Mouse (Mus musculus) neural tube, embryonic 11.5 days (tissue): ENCODE results near the gene Apbb1. TPM values are rescaled to one million over a fixed set of nuclear protein-coding genes. Genes with fewer than 3 reads are reported as not detected.

Experiments used
- ATAC-seq: fragments of 200-750 bp; cut with Nextera tagmentation; 2 replicates; pipeline ENCODE4 v1.8.0; 2017; ENCODE audit warnings: moderate number of reproducible peaks, mild to moderate bottlenecking, moderate TSS enrichment, moderate library complexity; ENCODE audit not compliant: insufficient read depth, low FRiP score, low TSS enrichment
- DNase-seq: peaks from one replicate; pipeline ENCODE4 v3.0.0-alpha.2; 2015; ENCODE audit warnings: low spot score
- H3K27ac ChIP-seq: fragments of 300-500 bp; sonication (generic); 2 replicates; pipeline ENCODE4 v1.5.1; 2014; ENCODE audit warnings: low read depth, mild to moderate bottlenecking, low read length
- H3K27me3 ChIP-seq: fragments of 300-500 bp; sonication (generic); 2 replicates; pipeline ENCODE4 v1.6.1; 2014; ENCODE audit warnings: mild to moderate bottlenecking, low read length, mixed read lengths; ENCODE audit not compliant: control insufficient read depth, insufficient read depth
- H3K36me3 ChIP-seq: fragments of 300-500 bp; sonication (generic); 2 replicates; pipeline ENCODE4 v1.6.1; 2014; ENCODE audit warnings: mild to moderate bottlenecking, low read length, moderate library complexity, mixed read lengths; ENCODE audit not compliant: control insufficient read depth, insufficient read depth
- H3K4me1 ChIP-seq: fragments of 300-500 bp; sonication (generic); 2 replicates; pipeline ENCODE4 v1.6.1; 2014; ENCODE audit warnings: low read length, mixed read lengths; ENCODE audit not compliant: control insufficient read depth, insufficient read depth
- H3K4me2 ChIP-seq: fragments of 300-500 bp; sonication (generic); 2 replicates; pipeline ENCODE4 v1.6.1; 2014; ENCODE audit warnings: low read depth, mild to moderate bottlenecking, moderate library complexity
- H3K4me3 ChIP-seq: fragments of 300-500 bp; sonication (generic); 2 replicates; pipeline ENCODE4 v1.5.1; 2014; ENCODE audit warnings: low read depth, low read length
- H3K9ac ChIP-seq: fragments of 300-500 bp; sonication (generic); 2 replicates; pipeline ENCODE4 v1.6.1; 2014; ENCODE audit warnings: mild to moderate bottlenecking, low read length
- H3K9me3 ChIP-seq: fragments of 300-500 bp; sonication (generic); 2 replicates; pipeline ENCODE4 v1.6.1; 2016; ENCODE audit warnings: low read length; ENCODE audit not compliant: control insufficient read depth
- WGBS: fragments of 180-500 bp; shearing (Covaris S2); extraction: QIAGEN DNeasy Blood & Tissue Kit; methylation state at CpG from one replicate; pipeline ENCODE4 v1.1.7; 2014; 5-methylcytosine and 5-hydroxymethylcytosine counted together
- polyA plus RNA-seq: library from polyadenylated mRNA; unstranded; fragments of >200 nt; fragmentation: Nextera tagmentation; extraction: Ambion mirVana; gene quantifications from 2 replicates; pipeline ENCODE4 v1.2.1, GENCODE M21; 2014

Gene Apbb1
- polyA plus RNA-seq, 1 experiment from 2014 or later, result 128 TPM

DNA sequence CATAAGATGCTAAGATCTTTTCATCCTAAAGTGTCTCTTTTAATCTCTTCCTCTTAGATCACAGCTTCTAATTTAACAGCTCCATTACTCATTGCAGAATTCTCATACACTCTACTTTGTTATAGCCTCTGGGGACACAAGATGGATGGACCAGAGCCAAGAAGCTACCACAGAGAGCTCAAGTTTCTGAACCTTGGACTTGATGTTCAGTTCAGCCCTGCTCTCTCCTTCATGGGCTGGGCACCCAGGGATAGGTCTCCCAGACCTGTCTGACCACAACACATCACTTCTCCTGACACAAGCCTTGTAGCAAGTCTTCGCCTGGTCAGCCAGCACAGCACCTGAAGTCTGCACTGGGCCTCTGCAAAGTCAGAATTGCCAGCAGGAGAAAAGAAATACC is 32.9 kb upstream of the Apbb1 start:
- Histone ChIP-seq H3K4me2 (no peak overlapping the region), H3K27me3 (no peaks in the 10 kb centered on the region), H3K9ac (no peak overlapping the region), H3K4me3 (no peak overlapping the region), H3K9me3 (no peaks in the 10 kb centered on the region), H3K4me1 (no peaks in the 10 kb centered on the region), H3K27ac (no peak overlapping the region), H3K36me3 (peaks cover 22% of the 10 kb centered on the region)
- WGBS, result 82% methylated on average over 1 of the region's 1 CpGs
- DNase-seq (no peak), ATAC-seq (no peak)

DNA sequence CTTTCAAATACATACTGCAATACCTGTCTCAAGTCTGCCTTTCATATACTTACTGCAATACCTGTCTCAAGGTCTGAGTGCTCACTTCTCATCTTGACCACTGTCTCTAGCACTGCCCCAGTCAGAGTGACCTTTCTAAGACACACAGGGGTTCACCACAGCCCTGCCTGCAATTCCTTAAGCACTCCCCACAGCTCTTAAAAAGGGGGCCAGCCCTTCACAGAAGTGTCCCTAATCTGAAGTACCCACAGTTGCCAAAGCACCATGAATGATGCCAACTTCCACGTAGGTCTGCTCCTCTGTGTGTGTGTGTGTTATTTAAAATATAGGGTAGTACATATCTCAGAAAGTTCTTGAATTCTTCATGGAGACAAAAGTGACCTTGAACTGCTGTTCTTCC is 30.3 kb upstream of the Apbb1 start:
- ATAC-seq (no peak), DNase-seq (no peak)
- H3K27ac ChIP-seq, result no peak overlapping the region
- H3K4me1 ChIP-seq, result no peaks in the 10 kb centered on the region
- H3K27me3 ChIP-seq, result no peaks in the 10 kb centered on the region
- WGBS, result 96% methylated on average over 1 of the region's 1 CpGs
- H3K9ac ChIP-seq, result no peak overlapping the region
- H3K36me3 ChIP-seq, result peaks cover 14% of the 10 kb centered on the region
- H3K9me3 ChIP-seq, result no peaks in the 10 kb centered on the region
- H3K4me2 ChIP-seq, result no peak overlapping the region
- no peak overlapping the region for H3K4me3 ChIP-seq

DNA sequence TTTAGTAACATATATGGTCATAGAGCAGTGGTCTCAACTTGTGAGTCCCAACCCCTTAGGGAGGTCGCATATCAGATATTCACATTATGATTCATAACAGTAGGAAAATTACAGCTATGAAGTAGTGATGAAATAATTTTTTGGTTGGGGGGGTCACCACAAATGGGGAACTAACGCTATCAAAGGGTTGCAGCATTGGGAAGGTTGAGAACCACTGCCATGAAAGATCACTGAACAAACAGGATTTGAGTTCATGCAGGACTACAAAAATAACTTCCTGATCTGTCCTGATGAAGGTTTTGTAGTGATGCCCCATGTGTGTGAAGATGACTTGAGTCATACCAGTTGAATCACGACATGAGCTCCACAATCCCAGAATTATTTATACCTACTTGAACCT is 27.0 kb upstream of the Apbb1 start:
- ATAC-seq (no peak), DNase-seq (no peak)
- Histone ChIP-seq H3K27me3 (no peaks in the 10 kb centered on the region), H3K9ac (no peak overlapping the region), H3K27ac (no peak overlapping the region), H3K4me2 (no peak overlapping the region), H3K4me3 (no peak overlapping the region), H3K36me3 (peaks cover 12% of the 10 kb centered on the region), H3K9me3 (no peaks in the 10 kb centered on the region), H3K4me1 (no peaks in the 10 kb centered on the region)
- WGBS, result 84% methylated on average over 3 of the region's 3 CpGs

DNA sequence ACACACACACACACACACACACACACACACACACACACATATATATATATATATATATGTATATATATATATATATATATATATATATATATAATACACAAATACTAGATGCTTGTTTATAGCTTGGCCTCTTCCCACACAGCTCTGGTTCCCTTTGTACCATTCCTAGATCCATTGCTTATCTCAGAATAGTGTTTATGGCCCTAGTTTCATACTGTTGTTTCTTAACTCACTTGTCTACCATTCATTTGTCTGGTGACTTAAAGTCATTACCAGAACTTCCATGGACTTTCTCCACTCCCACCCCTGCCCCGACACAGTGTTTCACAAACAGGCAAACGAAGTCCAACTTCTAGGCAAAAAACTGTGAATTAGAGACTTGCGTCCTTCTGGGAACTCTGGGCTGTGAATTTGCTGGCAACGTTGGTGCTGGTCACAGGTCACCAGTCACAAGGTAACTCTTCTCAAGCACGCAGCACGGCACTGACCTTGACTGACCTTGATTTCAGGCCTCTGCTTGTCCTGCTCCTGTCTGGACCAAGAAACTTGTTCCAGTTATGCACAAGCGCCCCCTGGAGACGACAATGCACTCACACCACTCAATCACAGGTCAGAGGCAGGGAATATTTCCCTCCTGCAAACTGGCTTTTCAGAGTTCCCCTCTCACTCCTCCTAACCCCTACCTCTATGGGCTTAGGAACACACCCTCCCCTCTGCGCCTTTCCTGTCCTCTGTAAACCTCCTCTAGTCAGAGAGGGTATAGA is 21.6 kb upstream of the Apbb1 start:
- no peaks in the 10 kb centered on the region for H3K27me3 ChIP-seq
- 44% methylated on average over 9 of the region's 9 CpGs for WGBS
- DNase-seq, result peak; percentile 60
- H3K9ac ChIP-seq, result no peak overlapping the region
- H3K36me3 ChIP-seq, result no peaks in the 10 kb centered on the region
- no peak overlapping the region for H3K4me3 ChIP-seq
- ATAC-seq, result 0 out of 2 replicates have a peak, but pooled peaks have one; percentile 68
- H3K4me2 ChIP-seq, result no peak overlapping the region
- no peak overlapping the region for H3K27ac ChIP-seq
- no peaks in the 10 kb centered on the region for H3K9me3 ChIP-seq
- H3K4me1 ChIP-seq, result no peaks in the 10 kb centered on the region

DNA sequence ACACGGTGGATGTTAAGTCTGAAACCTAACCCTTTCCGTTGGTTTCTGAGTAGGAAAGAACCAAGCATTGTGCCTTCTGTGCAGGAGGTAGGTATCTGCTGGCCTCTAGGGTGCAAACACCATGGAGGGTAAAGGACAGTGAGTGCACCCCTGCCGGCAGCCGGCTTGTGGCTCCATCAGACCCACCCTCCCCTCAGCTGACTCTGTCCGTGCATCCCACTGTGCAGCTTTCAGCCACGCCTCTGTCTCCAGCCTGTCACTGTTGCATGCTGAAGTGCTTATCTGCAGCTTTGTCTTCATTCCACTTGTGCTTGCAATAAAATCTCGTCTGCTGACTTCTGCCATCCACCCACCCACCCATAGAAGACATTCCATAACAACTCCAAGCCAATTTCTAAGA is 8.6 kb upstream of the Apbb1 start:
- ATAC-seq, result no peak
- DNase-seq, result no peak
- no peaks in the 10 kb centered on the region for H3K27me3 ChIP-seq
- H3K4me3 ChIP-seq, result no peak overlapping the region
- H3K9ac ChIP-seq, result no peak overlapping the region
- no peaks in the 10 kb centered on the region for H3K4me1 ChIP-seq
- 41% methylated on average over 7 of the region's 7 CpGs for WGBS
- no peaks in the 10 kb centered on the region for H3K36me3 ChIP-seq
- H3K9me3 ChIP-seq, result no peaks in the 10 kb centered on the region
- H3K4me2 ChIP-seq, result no peak overlapping the region
- H3K27ac ChIP-seq, result no peak overlapping the region

DNA sequence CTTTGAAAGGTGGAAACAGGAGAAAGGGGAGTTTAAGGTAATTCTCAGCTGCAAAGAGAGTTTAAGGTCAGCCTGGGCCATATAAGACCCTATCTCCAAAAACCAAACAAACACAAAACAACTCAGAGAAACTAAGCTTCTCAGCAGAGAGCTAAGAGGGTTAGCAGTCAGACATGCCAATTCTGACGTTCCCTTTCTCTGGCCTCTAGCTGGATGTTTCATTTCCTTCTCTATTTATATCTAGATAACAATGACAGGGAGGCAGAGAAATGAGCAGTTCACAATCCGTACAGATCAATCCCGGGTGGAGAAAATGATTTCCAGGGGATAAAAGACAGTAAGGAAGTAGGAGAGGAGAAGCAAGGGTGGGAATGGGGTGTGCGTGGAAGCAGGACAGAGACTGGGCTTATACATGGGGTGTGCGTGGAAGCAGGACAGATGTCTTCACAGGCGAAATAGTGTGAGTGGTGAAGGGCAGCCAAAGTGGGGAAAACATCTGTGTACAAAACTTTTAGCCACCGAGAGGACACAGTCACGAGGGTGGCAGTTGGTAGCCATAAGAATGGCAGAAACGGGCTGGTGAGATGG is 7.0 kb upstream of the Apbb1 start:
- no peak overlapping the region for H3K4me2 ChIP-seq
- no peak overlapping the region for H3K4me3 ChIP-seq
- no peak overlapping the region for H3K27ac ChIP-seq
- H3K27me3 ChIP-seq, result no peaks in the 10 kb centered on the region
- ATAC-seq, result no peak
- H3K9ac ChIP-seq, result no peak overlapping the region
- no peak for DNase-seq
- H3K36me3 ChIP-seq, result no peaks in the 10 kb centered on the region
- 81% methylated on average over 9 of the region's 9 CpGs for WGBS
- no peaks in the 10 kb centered on the region for H3K9me3 ChIP-seq
- H3K4me1 ChIP-seq, result no peaks in the 10 kb centered on the region

DNA sequence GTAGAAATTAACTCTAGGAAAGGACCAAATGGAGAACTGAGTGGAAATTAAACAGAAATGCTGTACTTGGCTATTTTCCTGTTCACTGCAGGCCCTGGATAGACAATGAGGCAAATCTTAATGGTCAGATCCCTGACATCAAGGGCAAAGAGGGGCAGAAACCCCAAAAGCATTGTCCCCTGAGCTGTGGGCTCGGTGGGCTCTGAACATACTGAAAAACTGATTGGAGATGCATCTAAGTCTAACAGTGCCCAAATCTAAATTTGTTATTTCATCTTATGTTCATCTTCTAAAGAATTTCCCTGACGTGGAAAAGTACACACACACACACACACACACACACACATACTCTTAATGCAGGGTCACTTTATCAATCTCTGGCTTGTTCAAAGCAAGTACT is 506 bp upstream of the Apbb1 start:
- no peak overlapping the region for H3K9ac ChIP-seq
- H3K4me2 ChIP-seq, result peak overlapping the region; percentile 54
- no peak for ATAC-seq
- 82% methylated on average over 2 of the region's 2 CpGs for WGBS
- peak overlapping the region; percentile 82 for H3K4me3 ChIP-seq
- H3K27me3 ChIP-seq, result no peaks in the 10 kb centered on the region
- H3K36me3 ChIP-seq, result no peaks in the 10 kb centered on the region
- H3K27ac ChIP-seq, result no peak overlapping the region
- no peak for DNase-seq
- peaks cover 3% of the 10 kb centered on the region; the same call in 1 of the 2 replicates for H3K4me1 ChIP-seq
- no peaks in the 10 kb centered on the region for H3K9me3 ChIP-seq

DNA sequence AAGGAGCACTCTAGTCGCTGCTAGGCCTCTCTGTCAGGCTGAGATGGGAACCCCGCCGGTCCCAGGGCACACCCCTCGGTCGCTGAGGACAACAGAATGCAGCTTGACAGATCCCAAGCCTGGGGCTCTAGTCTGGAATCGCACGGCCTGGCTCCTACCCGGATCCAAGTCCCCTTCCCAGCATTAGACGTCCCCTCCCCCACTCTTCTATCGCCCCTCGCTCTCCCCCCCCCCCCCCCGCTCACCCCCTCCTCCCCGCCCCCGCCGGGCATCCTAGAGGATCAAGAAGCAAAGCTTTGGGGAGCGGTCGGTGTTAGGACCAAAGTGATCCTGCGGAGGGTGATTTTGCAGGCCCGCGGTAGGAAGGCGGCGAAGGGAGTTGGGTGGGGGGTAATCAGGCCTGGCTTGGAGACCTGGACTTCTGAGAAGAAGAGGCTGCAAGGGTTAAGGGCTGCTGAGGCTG is 795 bp downstream of the Apbb1 start:
- ATAC-seq (peak; percentile 74), DNase-seq (peak; percentile 51)
- Histone ChIP-seq H3K36me3 (no peaks in the 10 kb centered on the region), H3K4me2 (peak overlapping the region; percentile 54), H3K27me3 (no peaks in the 10 kb centered on the region), H3K4me3 (peak overlapping the region; percentile 82), H3K27ac (peak overlapping the region; percentile 87), H3K4me1 (peaks cover 3% of the 10 kb centered on the region; the same call in 1 of the 2 replicates), H3K9ac (peak overlapping the region; percentile 81), H3K9me3 (no peaks in the 10 kb centered on the region)
- under 1% methylated on average over 15 of the region's 22 CpGs for WGBS

DNA sequence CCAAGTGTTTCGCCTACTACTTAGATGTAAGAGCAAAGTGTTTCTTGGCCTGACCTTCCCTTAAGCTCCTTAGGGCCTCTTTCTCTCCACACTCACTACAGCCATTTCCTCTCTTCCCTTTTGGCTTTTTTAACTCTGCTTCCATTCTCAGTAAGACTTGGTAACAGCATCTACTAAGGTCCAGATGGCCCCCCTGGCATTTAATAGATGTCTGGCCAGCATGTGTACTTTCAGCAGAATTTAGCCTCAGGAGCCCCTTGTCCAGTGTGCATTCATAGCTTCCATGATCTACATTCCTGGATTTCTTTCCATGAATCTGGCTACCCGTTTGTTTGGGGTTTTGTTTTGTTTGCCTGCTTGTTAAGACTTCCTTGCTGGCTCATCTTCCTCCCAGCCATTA is 3.0 kb downstream of the Apbb1 start:
- peaks cover 3% of the 10 kb centered on the region; the same call in 1 of the 2 replicates for H3K4me1 ChIP-seq
- DNase-seq, result no peak

More for the DNA sequence above, 3.0 kb downstream of the Apbb1 start:
- no peak overlapping the region for H3K4me2 ChIP-seq
- 86% methylated on average over 2 of the region's 2 CpGs for WGBS
- H3K27ac ChIP-seq, result no peak overlapping the region
- H3K36me3 ChIP-seq, result peaks cover 3% of the 10 kb centered on the region
- no peak overlapping the region for H3K4me3 ChIP-seq
- no peak for ATAC-seq
- no peaks in the 10 kb centered on the region for H3K27me3 ChIP-seq
- H3K9ac ChIP-seq, result no peak overlapping the region
- no peaks in the 10 kb centered on the region for H3K9me3 ChIP-seq
